Mouse (Mus musculus): ENCODE results near the gene Extl1.
"Not testable (repeated sequence)": the region's sequence is repeated elsewhere in the genome, so short reads cannot be mapped to it uniquely, and the experiment has no call there.

The Extl1 gene

GRCm38 (mm10) chr4:134383750-134384149 lies at the start of gene Extl1:
Gene Extl1, minus strand, starts transcription at chr4:134383850.
- not testable (repeated sequence) for DNase-seq

DNA sequence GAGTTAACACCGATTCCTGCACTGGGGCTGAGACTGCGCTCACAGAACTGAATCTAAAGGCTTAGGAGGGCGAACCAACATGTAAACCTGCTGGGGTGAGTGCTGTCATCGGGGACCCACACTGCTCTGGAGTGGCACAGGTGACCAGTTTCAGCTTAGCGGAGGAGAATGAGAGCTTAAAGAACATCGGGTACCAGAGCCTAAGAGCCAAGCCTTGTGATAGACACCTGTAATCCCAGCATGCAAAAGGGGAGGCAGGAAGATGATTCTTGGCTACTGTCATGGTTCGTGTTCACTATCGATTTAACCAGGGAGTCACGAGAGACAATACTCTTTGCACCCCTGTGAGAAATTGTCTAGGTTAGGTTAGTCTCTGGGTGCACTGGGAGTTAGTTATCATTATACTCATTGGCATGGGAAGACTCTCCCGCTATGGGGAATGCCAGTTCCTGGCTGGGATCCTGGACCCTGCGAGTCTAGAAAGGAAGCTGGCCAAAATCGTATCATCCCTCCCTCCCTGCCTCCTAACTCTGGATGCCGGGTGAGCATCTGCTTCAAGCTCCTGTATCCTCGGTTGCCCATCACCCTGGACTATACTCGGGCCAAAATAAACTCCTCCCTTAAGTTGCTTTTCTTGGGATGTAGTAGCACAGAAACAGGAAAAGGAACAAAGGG lies 49.2 kb upstream of the Extl1 start:
- DNase-seq, result no peak

DNA sequence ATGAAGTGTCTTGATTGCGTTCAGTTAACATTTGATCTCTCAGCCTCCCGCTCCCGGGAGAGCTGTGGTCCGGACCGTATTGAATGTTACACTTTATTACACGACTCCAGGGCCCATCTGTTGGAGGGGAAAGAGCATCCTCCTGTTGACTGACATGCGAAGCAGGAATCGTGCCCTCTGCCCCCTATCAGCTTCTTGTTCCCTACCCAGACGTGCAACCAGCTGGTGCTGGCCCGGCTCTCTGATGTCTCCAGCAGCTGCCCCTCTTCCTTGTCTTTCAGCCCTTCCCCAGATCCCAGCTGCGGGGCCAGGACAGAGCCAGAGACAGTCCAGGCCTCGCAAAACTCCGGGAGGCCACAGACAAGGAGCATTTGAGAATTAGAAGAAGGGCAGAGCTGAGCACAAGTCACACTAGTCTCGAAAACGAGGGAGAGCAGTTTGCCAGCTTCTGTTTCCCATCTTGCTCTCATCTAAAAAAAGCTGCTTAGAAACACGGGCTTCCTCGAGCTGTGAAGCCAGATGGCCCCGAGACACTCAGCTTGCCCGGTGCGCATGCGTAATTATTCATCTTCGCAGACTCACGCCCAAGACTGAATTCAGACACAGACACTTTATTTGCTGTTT lies 46.8 kb upstream of the Extl1 start:
- peak; percentile 41 to 80 for DNase-seq

GRCm38 (mm10) chr4:134425088-134425487 lies 41.4 kb upstream of the Extl1 start:
- no peak for DNase-seq

DNA sequence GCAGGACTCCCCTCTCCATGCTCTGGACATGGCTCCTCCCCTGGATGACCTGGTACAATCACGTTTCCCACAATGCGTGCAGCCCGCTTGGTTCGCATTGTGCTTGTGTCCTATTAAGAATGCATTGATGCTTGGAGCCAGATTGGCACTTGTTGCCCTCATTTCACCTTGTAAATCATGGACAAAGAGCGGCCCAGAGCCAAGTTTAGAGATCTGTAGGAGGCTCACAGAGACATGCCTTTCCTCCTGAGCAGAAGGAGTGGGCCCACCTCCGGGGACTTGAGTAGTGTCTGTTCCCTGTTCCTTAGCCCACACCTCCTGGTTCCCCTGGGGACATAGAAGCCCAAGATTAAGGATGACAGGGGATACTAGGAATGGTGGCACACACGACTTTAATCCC lies 40.3 kb upstream of the Extl1 start:
- DNase-seq, result no peak

DNA sequence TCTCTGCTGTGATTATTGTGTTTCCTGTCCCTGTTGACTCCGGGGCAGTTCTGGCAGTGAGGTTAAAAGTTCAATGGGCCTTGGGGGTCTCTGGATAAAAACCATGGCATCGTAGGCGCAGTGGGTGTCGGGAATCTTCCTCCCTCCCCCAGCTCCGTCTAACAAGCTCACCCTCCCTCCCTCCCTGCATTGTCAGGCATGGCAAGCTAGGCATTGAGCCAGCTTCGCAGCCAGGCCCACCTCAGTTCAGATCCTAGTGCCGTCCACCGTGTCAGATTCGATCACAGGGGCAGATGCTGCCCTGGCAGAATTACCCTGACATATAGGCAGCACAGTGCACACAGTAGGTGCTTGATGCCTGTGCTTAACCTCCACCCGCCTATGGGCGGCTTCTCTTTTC lies 38.3 kb upstream of the Extl1 start:
- no peak for DNase-seq

GRCm38 (mm10) chr4:134417111-134417510 lies 33.5 kb upstream of the Extl1 start:
- no peak for DNase-seq

DNA sequence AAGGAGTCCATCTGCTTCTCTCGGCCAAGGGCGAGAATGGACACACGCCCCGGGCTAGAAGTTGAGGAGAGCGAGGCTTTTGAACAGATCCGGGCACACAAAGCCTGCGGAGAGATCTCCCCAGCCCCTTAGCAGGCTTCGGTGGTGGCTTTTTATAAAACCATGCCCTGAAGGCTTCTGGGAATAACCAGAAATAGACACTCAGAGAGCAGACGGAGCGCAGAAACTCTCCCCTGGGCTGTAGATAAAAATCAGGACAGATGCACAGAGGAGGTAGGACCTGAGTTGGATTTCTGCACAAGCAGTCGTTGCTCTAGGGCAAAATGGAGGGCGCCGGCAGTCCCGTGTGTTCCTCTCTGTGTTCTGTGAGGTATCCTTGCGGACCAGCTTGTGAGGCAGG lies 33.0 kb upstream of the Extl1 start:
- no peak for DNase-seq

DNA sequence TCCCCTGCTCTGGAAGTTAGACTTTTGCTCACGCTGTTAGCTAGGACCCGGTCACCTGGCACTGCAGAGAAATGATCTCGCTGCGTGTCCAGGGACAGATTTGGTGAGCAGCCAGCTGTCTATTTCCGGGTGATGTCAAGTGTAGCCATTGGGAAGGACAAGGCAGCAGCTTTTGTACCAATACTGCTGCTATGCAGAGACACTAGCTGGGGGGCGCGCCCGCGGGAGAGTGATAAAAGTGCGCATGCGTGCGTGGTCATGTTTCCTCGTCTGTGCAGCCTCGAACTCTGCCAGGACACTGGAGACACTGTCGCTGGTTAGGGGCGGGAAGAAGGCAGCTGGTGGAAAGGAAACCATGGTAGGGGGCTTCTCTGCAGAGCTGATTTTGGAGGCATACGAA lies 32.5 kb upstream of the Extl1 start:
- DNase-seq, result no peak

DNA sequence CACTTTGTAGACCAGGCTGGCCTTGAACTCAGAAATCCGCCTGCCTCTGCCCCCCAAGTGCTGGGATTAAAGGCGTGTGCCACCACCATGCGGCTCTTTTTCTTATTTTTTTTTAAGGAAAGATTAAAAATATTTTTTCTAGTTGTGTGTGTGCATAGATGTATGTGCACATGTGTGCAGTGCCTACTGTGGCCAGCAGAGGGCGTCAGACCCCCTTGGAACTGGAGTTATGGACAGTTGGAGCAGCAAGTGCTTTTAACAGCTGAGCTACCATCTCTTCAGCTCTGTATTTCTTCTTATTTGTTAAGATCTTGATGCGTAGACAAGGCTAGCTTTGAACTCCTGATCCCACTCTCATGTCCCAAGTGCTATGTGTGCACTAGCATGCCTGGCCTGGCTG lies 25.6 kb upstream of the Extl1 start:
- DNase-seq, result peak in 1 of 2 experiments; percentile 33

GRCm38 (mm10) chr4:134403721-134404120 lies 20.1 kb upstream of the Extl1 start:
- DNase-seq, result no peak

DNA sequence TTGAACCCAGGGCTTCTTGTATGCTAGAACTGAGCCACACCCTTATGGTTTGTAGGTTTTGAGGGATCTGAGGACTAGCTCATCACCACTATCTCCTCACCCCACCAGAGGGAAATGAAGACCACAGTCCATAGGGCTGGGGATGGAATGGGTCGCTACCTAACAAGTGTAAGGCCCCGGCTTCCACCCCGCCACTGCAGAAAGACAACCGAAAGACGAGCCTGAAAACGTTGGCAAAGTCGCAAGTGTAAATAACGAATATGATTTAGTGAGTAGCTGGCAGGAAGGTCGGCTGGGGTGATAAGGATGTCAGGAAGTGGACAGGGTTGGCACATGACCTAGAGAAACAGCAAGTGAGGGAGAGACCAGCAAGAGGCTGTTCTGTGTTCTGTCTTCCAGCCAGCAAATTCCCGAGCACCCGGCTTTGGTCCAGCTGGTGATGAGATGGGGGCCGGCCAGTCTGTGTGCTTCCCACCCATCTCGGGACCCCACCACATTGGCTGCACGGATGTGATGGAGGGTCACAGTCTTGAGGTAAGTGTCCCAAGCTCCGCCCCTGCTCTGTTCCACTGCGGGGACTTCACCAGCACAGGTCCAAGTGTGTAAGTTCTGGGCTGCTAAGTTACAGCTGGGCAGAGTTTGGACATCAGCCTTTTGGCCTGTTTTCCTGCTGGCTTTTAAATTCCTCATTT lies 19.1 kb upstream of the Extl1 start:
- DNase-seq, result peak; percentile 46 to 79

DNA sequence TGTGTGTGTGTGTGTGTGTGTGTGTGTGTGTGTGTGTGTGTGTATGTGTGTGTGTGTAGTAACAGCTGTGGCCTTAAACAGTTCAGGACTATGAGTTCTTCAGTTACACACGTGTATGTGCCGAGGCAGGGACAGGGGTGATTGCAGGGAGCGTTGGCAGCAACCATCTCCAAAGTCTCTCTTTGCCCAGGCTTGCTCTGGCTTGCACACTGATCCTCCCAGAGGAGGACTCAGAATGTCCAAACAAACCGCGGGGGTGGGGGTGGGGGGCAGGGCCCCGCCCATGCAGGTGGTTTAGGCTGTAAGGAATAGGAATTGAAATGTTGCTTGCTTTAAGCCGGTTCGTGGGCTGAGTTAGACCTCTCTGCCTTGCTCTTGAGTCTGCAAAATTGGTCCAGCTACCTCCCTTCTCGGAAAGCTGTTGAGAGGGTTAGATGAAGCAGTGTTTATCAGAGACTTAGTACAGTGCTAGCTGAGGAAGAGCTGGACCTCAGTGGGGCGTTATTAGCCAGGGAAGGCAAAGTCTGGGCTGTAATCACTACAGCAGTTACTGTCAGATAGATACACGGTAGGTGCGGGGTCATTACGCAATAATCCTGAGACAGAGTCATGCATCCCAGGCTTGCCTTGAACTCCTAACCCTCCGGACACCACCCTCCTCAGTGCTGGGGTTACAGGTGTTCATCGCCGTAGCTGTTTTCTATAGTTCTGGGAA lies 18.4 kb upstream of the Extl1 start:
- DNase-seq, result no peak

DNA sequence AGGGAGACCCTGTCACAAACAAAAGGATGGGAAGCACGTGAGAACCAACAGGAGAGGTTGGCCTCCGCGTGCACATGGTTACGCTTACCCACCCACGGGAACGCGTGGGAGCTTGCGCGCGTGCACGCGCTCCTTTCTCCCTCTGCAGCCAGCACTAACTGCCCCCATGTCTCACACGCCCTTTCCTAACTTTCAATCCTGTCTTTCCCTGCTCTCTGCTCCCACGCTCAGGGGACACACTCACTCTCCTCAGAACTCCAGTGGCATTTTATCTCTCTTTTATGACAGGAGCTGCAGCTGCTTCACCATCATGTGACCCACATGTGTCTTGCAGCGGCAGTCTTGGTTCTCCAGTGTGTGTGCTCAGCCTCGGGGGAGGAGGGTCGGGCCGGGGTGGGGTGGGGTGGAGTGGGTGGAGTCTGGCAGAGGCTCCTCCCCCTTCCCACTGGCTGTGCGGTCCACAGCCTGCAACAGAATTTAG lies 17.6 kb upstream of the Extl1 start:
- DNase-seq, result peak; percentile 61 to 65

DNA sequence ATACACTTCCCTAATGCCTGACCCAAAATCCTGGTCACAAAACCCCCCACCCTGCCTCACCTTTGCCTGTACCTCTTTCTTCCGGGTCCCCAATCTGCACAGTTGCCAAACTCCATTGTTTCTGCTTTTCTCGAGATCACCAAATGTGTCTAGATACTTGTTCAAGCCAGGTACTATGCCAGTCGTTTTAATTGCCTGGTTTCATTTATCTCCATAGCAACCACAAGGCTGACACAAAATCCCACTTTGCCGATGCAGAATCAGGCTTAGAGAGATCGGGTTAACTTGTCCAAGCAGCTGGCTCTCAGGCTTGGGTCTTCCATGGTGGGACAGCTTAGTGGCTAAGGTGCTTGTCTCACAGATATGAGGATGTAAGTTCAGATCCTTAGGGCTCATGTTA lies 16.6 kb upstream of the Extl1 start:
- DNase-seq, result no peak

DNA sequence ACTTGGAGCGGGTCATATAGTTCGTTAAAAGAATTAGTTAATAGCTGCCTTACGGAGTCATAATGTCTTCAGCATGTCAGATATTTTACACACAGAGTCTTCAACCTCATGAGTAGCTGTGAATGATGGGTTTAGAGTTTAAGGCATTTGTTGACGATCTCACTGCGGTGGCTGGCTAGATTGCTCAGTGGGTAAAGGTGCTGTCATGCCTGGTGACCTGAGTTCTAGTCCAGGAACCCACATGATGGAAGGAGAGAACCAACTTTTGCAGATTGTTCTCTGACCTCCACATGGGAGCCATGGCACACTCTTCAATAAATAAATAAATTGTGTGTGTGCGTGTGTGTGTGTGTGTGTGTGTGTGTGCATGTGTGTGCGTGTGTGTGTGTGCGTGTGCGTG lies 14.1 kb upstream of the Extl1 start:
- no peak for DNase-seq

GRCm38 (mm10) chr4:134397121-134397520 lies 13.5 kb upstream of the Extl1 start:
- peak; percentile 78 to 92 for DNase-seq

GRCm38 (mm10) chr4:134395977-134396825 lies 12.6 kb upstream of the Extl1 start, which contains the start of gene Pafah2:
Gene Pafah2, plus strand, starts transcription at chr4:134396320.
- peak; percentile 94 to 95 for DNase-seq

GRCm38 (mm10) chr4:134395142-134395541 lies 11.5 kb upstream of the Extl1 start:
- no peak for DNase-seq

DNA sequence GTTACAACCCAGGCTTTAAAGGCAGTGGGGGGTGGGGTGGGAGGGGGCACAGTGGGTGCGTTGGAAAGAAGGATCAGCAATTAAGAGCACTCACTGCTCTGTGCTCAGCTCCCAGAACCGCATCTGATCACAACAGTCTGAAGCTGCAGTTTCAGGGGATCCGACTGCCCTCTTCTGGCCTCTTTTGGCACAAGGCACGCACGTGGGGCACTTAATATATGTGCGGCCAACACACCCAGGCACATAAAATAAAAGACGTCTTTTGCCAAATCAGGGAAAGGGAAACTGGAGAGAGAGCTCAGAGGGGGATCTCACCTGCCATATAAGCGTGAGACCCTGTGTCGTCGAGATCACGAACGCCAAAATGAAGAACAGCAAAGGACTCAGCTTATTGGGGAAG lies 9.4 kb upstream of the Extl1 start:
- DNase-seq, result peak; percentile 47 to 60

GRCm38 (mm10) chr4:134392595-134392994 lies 8.9 kb upstream of the Extl1 start:
- DNase-seq, result peak; percentile 49 to 56

- DNase-seq, result no peak
Measured at GRCm38 (mm10) chr4:134391636-134392035, 8.0 kb upstream of the Extl1 start.

All from lung, postnatal 4 days (tissue).